Mouse (Mus musculus) NIH3T3 (cell line): Measurements from ENCODE around the gene Fas.

Experiments used
- DNase-seq: peaks from one replicate; pipeline ENCODE4 v3.0.0-alpha.2; 2012; ENCODE audit warnings: low read depth

Fas gene

GRCm38 (mm10) chr19:34289948-34290789 is at the start of gene Fas:
TSS of gene Fas (plus strand) at chr19:34290666.
- peak; percentile 90 for DNase-seq

DNA sequence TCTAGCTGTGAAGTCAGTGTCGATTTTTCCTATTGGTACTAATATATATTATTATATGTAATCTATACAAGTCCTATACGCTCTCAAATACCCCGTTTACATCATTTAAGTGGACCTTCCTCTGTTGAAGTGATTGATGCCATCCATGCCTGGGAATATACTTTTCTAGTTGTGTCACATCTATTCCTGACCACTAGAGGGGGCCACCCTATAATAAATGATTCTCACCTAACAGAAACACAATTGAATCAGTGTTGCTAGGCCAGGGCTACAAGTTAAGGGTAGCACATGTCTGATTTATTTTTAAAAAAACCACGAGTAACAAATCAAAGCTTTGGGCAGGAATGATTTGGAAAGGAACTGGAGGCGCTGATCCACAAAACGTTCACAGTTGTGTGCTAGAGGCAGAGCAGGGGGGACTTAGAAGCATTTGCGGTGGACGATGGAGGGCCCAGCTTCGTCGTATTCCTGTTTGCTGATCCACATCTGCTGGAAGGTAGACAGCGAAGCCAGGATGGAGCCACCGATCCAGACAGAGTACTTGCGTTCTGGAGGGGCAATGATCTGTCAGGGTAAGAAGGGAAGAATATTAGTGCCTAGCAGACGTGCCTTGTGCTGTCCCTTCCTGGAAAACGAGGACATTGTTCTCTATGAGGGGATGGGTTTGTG is 49.1 kb upstream of the Fas start:
- DNase-seq = peak; percentile 78

- no peak for DNase-seq
Observed at GRCm38 (mm10) chr19:34242925-34243324, 47.5 kb upstream of the Fas start.

DNA sequence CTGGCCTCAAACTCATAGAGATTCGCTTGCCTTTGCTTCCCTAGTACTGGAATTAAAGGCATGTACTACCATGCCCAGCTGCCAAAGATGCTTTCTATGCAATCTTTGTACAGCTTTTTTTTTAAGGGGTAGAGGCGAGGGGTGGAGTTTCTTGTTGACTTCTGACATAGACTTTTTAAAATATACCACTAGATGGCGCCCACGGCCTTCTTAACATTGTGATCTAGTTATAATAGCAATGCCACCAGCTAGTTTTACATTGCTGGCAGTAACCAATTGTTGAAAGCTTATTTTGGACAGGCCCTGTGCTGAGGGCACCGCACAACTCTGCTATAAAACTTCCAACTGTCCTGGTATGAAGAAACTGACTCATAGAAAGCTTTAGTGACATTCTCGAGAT is 46.4 kb upstream of the Fas start:
- peak; percentile 96 for DNase-seq

- DNase-seq = no peak
Observed at GRCm38 (mm10) chr19:34248558-34248957, 41.9 kb upstream of the Fas start.

- DNase-seq = no peak
Observed at GRCm38 (mm10) chr19:34250621-34251020, 39.8 kb upstream of the Fas start.

DNA sequence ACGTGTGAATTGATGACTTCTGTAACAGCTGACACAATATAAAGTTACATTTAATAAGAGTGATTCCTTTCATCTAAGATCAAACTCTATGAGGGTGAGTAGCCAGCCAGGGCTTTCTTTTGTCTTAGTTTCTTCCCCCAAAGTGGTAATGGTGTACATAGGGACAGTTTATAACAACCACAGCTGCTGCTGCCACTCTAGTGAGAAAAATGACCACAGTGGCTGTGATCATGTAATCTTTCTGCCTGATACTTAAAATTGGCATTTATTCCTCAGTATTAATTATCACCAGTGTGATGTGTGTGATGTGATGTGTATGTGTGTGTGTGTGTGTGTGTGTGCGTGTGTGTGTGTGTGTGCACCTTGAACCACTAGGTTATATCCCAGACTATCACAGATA is 38.6 kb upstream of the Fas start:
- no peak for DNase-seq

GRCm38 (mm10) chr19:34252450-34252849 is 38.0 kb upstream of the Fas start:
- DNase-seq = no peak

DNA sequence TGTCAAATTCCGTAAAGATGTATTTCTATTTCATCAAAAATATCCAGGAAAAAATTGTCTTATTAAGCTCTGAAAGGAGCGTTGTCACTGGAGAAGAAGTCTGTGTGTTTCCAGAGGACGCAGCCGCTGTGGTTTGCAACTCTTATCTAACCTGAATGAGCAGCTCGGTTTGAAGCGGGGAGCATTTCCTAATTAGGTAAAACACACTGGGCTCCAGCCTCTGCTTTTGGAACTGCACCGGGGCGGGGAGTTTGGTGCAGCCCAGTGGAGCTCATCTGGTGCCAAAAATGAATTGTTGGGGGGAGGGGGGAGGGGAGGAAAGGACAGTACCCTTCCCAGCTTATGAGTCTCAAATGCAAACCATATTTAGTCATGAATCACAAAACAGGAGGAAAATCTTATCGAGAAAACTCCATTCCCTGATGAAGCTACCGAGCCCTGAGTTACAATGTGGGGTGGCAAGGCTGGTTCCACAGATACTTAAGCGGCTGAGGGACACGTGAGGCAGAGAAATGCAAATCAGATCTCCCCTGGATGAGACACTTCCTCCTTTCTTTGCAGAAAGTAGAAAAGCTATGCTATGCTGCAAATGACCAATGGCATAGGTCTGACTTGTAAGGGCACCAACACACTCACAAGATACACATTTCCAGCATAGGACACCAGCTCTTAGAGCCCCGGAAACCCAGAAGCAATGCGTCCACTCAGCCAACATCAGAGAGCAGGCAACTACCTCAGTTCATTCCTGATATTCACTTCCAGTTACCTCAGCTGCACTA is 36.2 kb upstream of the Fas start:
- peak; percentile 91 for DNase-seq

DNA sequence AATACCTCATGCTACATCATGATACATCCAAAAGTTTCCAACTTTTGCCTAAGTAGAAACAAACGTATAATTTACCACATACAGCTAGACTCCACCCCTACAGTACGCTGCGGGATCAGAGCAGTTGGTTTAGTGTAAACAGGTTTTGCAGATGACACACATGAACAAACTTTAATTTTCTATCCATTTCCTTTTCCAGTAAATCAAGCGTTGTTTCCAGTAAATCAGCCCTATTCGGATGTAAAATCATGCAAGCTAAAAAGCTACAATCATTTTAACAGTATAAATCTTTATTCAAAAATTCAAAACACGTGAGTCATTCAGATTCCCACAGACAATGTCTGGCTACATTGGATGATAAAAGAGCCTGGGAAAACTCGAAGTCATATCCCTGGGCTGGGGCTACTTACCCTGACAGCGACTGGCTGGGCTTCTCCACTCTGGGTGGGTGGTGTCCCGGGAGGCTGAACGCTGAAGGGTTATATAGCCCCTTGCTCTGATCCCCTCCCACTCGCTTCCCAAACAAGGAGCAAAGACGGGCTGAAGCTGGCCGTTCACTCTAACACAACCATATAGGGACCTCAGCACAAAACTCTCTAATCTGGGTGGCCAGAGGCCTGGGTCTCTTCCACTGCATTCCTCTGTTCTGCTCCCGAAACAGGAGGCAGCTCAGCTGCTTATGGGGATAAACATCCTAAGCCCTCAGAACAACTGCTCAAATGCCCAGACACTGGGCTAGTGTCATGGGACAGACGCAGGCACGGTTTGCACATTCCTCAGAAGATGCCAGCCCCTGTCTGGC is 35.4 kb upstream of the Fas start, which contains the start of gene Acta2:
TSS of gene Acta2 (minus strand) at position 711 of the 802 bp plus-strand sequence.
- peak; percentile 74 for DNase-seq

DNA sequence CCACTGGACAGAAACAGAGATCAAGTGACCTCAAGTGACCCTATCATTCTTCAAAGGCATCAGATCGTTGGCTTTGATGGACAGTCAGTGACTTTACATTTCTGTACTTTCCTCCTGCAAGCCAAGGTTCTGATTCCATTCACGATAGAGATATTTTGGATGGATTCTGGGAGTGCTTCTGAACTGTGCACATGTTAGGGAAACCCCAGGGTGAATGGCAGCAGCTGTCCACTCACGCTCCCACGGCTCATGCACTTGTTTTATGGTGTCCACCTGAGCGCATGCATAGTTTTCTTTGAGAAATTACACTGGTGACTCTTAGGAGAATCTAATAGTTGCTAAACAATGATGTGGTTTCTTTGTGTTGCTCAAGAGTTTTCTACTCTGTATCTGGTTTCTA is 34.3 kb upstream of the Fas start:
- DNase-seq = no peak

DNA sequence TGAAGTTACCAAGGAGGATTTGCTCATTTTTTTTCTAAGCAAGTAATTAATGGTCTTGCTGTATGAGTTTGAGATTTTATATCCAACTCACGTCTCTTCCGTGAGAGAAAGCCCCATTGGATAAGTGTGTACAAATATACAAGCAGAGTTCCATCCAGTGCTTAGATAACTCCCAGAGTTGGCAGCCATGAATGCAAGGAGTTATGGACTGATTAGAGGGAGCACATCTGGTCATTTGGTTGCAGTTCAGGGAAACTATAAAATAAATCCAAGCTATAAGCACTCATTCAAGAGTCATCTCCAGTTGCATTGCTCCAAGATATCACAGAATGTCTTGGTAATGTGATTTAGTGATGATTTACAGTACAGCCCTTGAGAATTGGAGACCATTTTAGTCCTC is 33.5 kb upstream of the Fas start:
- no peak for DNase-seq

DNA sequence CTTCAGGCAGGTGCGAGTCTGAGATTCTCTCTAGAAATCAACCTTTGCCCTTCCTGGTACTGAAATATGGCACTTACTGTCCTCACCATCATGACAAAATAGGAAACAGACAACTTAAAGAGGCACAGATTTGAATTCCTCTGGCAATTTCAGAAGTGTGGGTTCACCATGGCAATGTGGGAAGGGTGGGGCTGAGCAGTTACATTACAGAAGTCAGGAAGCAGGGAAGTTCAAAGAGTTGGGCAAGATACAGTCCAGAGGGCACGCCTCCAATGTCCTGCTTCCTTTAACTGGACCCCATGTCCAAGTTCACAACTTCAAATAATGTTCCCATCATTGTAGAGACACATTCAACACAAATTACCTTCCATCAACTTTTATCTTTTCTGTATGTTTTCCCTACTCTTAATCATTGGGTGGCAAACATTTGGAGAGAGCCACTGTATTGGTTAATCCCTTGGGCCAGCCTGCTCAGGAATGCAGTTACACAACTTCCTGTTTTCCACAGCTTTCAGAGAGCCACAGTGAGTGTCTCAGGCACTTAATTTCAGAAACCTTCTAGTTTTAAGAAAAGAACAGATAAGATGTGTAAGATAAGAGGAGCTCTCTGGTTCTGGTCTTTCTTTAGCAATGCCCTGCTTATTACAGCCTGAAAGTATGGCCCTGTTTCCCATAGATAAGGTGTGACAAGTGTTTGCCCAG is 28.0 kb upstream of the Fas start:
- peak; percentile 45 for DNase-seq

- DNase-seq = peak; percentile 85
Observed at GRCm38 (mm10) chr19:34265604-34266193, 24.8 kb upstream of the Fas start.

GRCm38 (mm10) chr19:34268991-34269390 is 21.5 kb upstream of the Fas start:
- peak; percentile 55 for DNase-seq

DNA sequence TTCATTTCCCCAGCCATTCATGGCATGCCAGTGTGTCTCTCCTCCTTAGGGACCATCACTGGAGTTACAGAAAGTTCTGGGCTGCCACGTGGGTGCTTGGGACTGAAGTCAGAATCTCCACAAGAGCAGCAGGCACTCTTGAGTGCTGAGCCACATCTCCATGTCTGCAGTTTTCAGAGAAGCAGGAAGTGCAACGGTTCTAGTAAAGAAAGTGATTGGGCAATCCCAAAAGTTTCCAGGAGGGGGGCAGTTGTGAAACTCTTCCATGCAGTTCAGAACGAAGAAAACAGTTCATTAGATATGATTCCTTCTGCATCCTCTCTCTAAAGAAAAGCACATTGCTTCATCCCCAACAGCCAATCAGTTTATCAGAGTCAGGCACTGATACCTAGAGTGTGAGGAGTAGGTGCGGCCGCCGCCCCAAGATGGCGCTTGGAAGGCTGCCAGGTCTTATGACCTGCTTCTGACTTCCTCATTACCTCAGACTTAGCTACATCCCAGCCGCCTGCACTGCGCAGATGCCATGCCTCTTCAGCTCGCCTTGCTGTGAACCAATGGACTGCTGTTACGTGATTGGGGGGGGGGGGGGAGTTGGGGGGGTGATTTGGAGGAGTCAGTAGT is 20.2 kb upstream of the Fas start:
- DNase-seq = peak; percentile 40

DNA sequence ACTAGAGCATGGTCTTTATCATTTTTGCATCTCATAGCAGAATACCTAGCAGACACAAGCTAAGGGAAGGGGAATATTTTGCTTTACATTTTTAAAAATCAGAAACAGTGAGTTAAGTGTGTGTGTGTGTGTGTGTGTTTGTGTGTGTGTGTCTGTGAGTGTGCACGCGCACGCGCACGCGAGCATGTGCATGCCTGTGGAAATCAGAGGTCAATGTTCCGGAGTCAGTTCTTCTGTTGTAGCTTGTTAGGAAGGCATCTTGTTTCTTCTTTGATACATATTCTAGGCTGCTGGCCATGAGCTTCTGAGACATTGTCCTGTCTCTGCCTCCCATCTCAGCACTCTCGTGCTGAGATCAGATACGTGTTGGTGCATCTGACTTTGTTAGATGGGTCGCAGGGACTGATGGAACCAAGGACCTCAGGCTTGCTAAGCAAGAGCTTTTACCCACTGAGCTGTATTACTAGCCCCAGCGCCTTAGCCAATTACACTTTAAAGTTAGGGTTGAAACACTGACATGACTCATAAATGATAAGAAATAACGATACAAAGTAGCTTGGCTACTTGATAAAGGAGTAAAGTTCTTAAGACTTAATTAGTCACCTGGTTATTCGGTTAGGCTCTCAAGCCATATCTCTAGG is 19.5 kb upstream of the Fas start:
- no peak for DNase-seq

GRCm38 (mm10) chr19:34273073-34273472 is 17.4 kb upstream of the Fas start:
- DNase-seq = no peak

- DNase-seq = no peak
Observed at GRCm38 (mm10) chr19:34278078-34278477, 12.4 kb upstream of the Fas start.

DNA sequence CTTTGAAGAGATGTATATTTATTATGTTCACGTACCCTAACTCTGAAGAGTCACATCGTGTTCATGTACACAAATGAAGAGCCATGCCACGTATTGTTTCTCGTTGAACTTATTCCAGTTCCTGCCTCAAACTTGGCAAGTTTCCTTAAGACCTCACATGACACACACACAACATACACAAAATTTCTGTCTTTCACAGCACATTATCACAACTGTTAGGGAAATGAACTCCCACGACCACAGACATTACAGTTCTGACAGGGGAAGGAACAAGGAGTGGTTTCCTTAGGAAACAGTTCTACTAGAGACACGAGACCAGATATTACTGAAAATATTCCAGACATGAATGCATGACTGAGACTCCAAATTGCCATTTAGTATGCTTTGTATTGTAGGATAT is 6.9 kb upstream of the Fas start:
- no peak for DNase-seq
